Mouse (Mus musculus): ENCODE measurements around the gene Hmga1b.
"Not testable (repeated sequence)": the region's sequence is repeated elsewhere in the genome, so short reads cannot be mapped to it uniquely, and the experiment has no call there.

The Hmga1b gene

DNA sequence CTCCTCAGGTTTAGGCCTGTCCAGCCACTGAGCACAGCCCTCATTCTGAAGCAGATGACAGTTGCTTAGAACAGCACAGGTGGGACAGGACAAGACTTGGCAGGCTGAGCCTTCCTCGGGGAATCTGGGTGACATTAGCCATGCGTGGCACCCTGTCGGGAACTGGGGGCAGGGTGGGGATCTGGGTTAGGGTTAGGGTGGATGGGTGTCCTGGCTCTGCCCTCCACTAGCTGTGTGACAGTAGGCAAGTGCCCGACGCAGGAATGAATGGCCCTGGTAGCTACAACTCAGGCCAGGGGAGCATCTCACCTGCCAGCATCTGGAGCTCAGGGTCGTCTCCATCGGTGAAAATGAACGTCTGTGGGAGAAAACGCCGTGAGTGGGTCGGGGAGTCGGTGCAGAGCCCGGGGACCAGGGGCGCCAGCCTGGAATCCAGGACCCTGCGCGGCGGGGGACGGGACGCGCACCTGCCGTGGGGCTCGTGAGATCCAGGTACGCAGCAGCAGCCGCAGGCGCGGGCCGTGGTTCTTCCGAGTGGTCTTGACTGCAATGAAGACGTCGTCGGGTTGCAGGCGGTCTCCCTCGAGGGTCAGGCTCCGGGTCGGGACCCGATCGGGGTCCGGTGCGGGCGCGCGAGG is 21.0 kb downstream of the Hmga1b start:
- DNase-seq (ENCODE audit: low read depth, low spot score) = no peak

- peak; percentile 58 for DNase-seq (ENCODE audit: low read depth, low spot score)
Measured at GRCm38 (mm10) chr11:120784064-120784791, 21.6 kb downstream of the Hmga1b start, which contains the start of the genes Rfng and Gps1. Gene Rfng (minus strand): TSS chr11:120784207. Gene Gps1 (plus strand): TSS chr11:120784272.

DNA sequence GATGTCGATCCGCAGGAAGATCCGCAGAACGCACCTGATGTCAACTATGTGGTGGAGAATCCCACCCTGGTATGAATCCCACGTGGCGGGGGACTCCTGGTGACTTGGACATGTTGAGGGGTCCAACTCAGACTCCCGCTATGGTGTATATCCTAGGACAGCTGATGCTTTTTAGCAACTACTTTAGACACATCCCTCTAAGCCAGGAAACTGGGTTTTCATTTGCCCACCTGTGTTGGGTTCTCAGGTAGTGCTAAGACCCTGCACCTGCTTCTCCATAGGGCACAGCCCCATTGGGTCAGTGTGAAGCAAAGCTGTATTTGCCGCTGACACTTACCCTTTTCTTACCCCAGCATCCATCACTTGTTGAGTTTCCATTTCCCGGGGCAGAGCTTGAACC is 22.6 kb downstream of the Hmga1b start:
- DNase-seq (ENCODE audit: low read depth, low spot score) = no peak

DNA sequence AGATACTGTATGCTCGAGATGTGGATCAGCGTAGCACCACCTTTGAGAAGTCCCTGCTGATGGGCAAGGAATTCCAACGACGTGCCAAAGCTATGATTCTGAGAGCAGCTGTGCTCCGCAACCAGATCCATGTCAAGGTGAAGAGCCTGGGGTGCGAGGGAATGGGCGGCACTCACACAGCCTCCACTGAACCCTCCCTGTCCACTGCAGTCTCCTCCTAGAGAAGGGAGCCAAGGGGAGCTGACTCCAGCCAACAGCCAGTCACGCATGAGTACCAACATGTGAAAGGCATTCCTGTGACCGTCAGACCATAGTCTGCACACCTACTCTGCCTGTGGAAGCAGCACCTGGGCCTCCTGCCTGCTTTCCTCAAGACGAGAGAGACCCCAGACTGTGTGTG is 25.9 kb downstream of the Hmga1b start:
- DNase-seq (ENCODE audit: low read depth, low spot score) = not testable (repeated sequence)

DNA sequence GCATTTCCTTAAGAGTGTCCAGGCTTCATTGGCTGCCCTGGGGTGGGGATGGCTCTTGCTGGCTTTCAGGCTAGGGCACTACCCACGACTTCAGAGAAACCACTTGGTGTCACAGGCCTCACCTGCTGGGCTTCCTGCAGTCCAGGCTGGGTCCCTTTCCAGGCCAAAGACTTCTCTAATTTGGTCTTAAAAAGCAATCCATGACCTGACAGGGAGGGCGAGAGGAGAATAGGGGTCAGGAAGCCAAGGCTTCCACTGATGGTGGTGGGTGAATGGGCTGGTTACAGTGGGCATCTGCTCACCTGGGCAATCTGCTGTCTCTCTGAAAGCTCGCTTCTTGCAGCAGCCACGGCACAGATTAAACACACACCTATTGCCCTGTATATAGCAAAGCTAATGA is 26.8 kb downstream of the Hmga1b start:
- no peak for DNase-seq (ENCODE audit: low read depth, low spot score)

- DNase-seq (ENCODE audit: low read depth, low spot score) = no peak
Measured at GRCm38 (mm10) chr11:120789810-120790209, 27.2 kb downstream of the Hmga1b start.

- DNase-seq (ENCODE audit: low read depth, low spot score) = no peak
Measured at GRCm38 (mm10) chr11:120792652-120793051, 30.1 kb downstream of the Hmga1b start.

DNA sequence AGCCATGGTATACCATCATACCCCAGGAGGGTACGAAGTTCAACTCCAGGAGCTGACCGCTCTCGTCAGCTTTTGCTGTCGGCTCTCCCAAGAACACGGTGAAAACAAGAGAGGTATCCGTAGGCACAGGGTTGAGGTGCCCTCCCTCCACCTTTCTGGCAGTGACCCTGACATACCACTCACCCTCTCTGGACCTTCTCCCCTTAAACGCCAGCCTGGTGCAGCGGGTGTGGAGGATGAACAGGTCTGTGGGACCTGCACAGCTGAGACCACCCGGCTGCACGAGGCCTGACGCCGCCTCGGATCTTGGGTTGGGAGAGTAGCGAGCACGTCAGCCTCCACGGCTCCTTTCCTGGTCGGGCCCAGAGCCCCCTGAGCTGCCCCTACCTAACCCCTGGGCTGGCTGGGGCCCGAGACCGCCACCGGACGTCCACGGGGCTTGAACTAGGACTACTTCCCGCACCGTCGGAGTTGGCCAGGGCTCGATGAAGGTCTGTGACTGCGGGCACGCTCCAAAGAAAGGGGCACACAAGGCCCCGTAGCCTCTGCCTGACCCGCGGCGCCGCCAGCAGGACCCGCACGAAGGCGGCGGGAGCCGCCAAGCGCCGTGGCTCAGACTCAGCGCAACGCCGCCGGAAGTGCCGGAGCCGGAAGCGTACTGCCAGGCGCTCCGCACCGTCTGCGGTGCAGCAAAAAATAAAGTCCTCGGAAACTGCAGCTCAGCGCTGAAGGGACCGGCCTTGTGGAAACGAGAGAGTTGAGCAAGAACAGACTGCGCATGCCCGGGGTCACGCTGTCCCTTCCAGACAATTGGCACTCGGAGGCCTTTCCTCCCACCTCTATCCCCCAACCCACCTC is 33.4 kb downstream of the Hmga1b start, which contains the start of gene Dus1l:
Gene Dus1l (minus strand): TSS at position 648 of the 858 bp plus-strand sequence.
- peak; percentile 94 for DNase-seq (ENCODE audit: low read depth, low spot score)

DNA sequence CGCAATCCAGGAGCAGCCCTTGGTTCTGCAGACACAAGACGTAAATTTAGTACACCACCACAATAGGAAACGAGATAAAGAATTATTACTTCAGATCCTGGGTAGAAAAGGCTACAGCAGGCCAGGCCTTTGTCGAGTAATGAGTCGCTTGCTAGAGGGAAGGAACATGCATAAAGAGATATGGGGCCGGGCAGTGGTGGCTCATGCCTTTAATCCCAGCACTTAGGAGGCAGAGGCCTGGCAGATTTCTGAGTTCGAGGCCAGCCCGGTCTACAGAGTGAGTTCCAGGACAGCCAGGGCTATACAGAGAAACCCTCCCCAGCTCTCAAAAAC is 34.0 kb downstream of the Hmga1b start:
- no peak for DNase-seq (ENCODE audit: low read depth, low spot score)

DNA sequence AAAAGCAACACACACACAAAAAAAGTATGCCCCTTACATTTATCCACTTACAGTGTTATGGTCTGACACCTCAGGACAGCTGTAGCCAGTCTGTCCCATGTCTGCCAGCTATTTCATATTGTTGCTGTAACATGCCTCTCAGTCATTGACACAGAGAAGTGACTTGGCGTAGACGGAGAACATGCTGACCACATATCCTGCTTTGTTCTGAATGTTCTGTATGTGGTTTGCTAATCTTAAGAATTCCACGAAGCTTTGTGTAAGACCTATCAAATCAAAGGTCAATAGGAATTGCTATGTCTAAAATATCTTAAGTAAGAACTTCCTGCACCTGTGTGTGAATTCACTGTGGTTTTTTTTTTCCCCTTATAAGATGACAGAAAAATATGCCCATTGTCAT is 35.6 kb downstream of the Hmga1b start:
- no peak for DNase-seq (ENCODE audit: low read depth, low spot score)

DNA sequence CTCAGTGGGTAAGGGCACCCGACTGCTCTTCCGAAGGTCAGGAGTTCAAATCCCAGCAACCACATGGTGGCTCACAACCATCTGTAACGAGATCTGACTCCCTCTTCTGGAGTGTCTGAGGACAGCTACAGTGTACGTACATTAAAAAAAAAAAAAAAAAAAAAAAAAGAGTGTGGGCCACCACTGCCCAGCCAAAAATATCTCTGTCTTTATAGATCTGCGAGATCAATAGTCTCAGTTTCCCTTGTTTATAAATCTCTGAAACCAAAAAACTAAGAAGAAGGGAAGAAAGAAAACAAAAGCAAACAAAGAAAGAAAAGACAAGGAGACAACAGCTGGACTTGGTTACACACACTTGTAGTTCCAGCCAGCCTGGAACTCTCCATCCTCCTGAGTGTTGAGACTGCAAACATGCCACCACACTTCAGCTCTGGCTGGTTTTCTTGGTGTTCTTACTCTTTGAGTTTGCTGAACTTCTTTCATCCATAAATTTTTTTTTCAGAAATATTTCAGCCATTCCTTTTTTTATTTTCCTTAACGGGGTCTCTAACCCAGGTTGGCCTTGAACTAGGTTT is 36.8 kb downstream of the Hmga1b start:
- no peak for DNase-seq (ENCODE audit: low read depth, low spot score)

GRCm38 (mm10) chr11:120800061-120800904 is 37.7 kb downstream of the Hmga1b start:
- DNase-seq (ENCODE audit: low read depth, low spot score) = peak; percentile 67

DNA sequence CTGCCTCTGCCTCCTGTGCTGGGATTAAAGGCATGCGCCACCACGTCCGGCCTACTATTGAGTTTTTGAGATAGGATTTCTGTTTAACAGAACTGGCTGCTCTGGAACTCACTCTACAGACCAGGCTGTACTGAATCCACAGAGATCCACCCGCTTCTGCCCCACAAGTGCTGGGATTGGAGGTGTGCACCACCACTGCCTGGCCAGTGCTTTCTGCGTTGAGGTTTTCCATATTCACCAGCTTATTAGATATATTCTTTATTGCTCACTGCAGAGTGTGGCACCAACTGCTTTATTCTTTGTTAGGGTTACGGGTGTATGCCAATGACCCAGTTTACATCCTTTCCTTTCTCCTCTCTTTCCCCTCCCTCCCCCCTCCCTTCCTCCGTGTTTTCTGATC is 41.7 kb downstream of the Hmga1b start:
- no peak for DNase-seq (ENCODE audit: low read depth, low spot score)

DNA sequence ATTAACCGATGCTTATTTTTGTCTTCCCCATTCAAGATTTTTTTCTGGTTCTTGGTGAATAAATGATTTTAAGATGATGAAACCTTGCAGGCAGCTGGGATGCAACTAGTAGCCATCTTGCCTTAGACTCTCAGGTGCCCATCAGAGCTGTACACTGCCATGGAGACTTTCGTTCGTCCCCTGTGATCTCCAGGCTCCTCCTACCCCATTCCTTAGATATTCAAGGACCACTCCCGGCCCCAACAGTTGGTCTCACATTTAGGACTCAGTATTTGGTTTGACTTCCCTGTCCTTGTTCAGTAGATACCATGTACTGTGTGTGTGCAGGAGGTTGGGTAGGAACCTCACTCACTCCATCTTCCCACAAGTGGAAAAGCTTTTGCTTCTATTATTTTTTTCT is 42.2 kb downstream of the Hmga1b start:
- DNase-seq (ENCODE audit: low read depth, low spot score) = no peak

DNA sequence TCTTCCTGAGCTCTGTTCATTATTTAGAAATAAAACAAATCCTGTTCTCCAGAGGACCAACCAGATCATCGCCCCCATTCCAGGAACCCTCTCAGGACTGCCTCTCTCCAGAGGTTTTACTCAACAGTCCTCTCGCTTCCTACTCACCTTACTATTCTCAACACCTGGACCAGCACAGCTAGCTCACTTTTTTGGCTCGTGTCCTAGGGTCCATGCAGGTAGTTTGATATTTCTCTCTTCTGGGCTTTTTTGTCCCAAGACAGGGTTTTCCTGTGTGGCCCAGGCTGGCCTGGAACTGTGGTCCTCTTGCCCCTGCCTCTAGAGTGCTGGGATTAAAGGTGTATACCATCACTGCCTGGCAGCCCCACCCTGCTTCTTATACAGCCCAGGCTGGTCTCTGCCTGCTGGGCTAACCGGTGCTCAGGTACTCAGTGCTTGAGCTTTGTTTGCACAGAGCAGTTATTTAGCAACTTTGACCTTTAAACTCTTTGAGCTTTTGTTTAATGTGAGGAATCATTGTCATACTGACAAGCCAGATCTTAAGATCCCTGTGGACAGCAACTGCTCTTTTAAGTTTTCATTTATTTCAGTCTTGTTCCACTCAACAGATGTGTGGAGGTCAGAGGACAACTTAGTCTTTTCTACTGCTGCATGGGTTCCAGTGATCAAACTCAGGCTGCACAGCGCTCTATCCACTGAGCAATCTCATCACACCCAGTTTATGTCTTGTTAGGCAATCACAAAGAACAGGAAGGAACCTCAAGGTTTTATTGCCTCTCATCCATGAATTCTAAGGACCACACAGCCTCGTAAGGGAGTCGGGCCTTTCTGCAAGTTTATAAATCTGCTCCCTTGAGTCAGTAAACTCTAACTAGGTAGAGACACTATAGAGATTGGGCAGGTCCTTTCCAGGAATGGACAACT is 43.0 kb downstream of the Hmga1b start:
- DNase-seq (ENCODE audit: low read depth, low spot score) = no peak

GRCm38 (mm10) chr11:120808010-120808409 is 45.4 kb downstream of the Hmga1b start:
- no peak for DNase-seq (ENCODE audit: low read depth, low spot score)

DNA sequence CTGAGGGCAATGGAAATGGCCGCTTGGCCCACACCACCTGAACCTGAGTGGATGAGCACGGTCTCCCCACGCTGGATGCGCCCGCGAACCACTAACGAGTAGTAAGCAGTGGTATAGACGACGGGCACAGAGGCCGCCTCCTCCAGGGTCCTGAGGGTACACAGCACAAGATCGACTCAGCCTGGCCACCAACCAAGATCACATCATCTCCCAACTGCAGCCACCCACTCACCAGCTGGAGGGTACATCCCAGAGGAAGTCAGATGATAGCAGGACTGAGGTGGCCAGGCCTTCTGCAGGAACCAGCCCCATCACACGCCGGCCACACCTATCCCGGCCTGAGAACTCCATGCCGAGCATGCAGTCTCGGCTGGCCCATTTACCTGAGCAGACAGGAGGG is 49.5 kb downstream of the Hmga1b start:
- no peak for DNase-seq (ENCODE audit: low read depth, low spot score)
